Mouse (Mus musculus): ENCODE measurements around the gene Ddx1.

DNA sequence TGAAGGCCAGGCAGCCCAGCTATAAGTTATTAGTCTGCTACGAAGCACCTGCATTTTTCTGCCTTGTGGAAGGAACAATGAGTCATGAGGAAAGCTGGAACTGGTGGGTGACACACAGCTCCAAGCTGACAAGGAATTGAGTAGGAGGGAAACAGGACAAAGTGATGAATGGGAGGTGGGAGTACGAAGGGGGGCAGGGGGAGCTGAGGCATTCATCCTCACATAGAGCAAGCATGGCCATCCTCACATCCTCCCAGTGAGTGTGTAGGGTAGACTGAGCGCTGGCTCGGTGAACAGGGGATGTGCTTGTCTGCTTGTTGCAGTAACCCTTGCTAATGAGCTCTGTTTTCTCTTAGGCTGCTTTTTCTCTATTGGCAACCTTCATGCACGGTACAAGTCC lies 81.9 kb downstream of the Ddx1 start:
- TF ChIP-seq EP300 (IDR thresholded peaks at IDR 0.05; ENCODE audit: low read length) (no peak), BHLHE40 (IDR thresholded peaks at IDR 0.05; ENCODE audit: low read depth, low read length) (no peak), POLR2A (IDR thresholded peaks at IDR 0.05; ENCODE audit: low read depth, low read length) (no peak), CTCF (conservative IDR thresholded peaks at IDR 0.05 in 1 of 2, IDR thresholded peaks at IDR 0.05 in 1 of 2; ENCODE audit: low read depth in 2 of 2, low read length in 2 of 2) (no peak), GABPA (IDR thresholded peaks at IDR 0.05; ENCODE audit: insufficient replicate concordance, low read depth, low read length) (no peak)

Data from CH12.LX (cell line).